Mouse (Mus musculus) CH12F3 (cell line): ENCODE results near the gene Ildr2.

Experiments used
- in situ Hi-C: fragments of 300-500 bp; cut with MboI; formaldehyde crosslinking; loops from 2 replicates; pipeline ENCODE4 v1.14.3; 2020; ENCODE audit warnings: low sequenced_read_pairs

The Ildr2 gene

GRCm38 (mm10) chr1:166283451-166283850 is 29.5 kb downstream of the Ildr2 start:
- in situ Hi-C loops = no loop called here

- in situ Hi-C loops = no loop called here
Observed at GRCm38 (mm10) chr1:166284390-166284789, 30.5 kb downstream of the Ildr2 start.

DNA sequence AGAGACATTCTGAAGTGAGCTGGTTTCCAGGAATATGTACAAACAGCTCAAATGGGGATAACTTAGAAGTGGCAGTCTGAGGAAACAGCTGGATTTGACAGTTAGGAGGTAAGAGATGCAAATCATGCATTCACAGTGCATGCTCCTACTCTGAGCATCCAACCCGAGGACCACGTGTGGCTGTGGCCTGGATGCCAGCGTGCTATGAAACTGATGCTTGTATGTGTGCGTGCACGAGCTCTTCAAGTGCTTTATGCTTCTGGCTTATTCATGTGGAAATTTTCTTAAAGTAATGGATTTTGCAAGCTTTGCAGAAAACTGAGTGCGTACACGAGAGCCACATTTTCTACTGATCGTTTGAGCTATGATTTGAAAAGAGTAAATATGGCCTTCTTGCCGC is 32.3 kb downstream of the Ildr2 start:
- in situ Hi-C loops = no loop called here

DNA sequence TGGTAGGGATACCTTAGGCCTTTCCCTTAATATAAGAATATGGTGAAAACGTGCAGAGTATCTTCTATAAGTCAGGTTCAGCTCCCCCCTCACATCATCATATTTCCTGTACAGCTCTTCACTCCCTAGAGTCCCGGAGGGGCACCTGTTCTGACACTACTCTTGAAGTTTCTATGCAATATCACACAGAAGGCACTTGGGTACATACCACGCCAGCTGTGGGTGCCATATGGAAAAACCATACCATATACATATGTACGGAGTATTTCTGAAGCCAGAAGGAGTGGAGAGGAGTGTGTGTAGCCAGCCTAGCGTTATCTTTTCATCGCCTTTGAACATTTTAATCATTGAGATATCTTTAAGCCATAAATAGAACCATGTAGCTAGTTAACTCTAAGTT is 36.6 kb downstream of the Ildr2 start:
- in situ Hi-C loops = no loop called here

GRCm38 (mm10) chr1:166293086-166293485 is 39.1 kb downstream of the Ildr2 start:
- in situ Hi-C loops = no loop called here

- in situ Hi-C loops = no loop called here
Observed at GRCm38 (mm10) chr1:166295548-166295947, 41.6 kb downstream of the Ildr2 start.

- in situ Hi-C loops = no loop called here
Observed at GRCm38 (mm10) chr1:166296371-166296770, 42.4 kb downstream of the Ildr2 start.

- in situ Hi-C loops = no loop called here
Observed at GRCm38 (mm10) chr1:166296971-166297370, 43.0 kb downstream of the Ildr2 start.

- in situ Hi-C loops = no loop called here
Observed at GRCm38 (mm10) chr1:166297499-166298111, 43.7 kb downstream of the Ildr2 start.

- in situ Hi-C loops = no loop called here
Observed at GRCm38 (mm10) chr1:166298884-166299283, 44.9 kb downstream of the Ildr2 start.

GRCm38 (mm10) chr1:166299821-166300220 is 45.9 kb downstream of the Ildr2 start:
- in situ Hi-C loops = no loop called here

GRCm38 (mm10) chr1:166300526-166300925 is 46.6 kb downstream of the Ildr2 start:
- in situ Hi-C loops = no loop called here

DNA sequence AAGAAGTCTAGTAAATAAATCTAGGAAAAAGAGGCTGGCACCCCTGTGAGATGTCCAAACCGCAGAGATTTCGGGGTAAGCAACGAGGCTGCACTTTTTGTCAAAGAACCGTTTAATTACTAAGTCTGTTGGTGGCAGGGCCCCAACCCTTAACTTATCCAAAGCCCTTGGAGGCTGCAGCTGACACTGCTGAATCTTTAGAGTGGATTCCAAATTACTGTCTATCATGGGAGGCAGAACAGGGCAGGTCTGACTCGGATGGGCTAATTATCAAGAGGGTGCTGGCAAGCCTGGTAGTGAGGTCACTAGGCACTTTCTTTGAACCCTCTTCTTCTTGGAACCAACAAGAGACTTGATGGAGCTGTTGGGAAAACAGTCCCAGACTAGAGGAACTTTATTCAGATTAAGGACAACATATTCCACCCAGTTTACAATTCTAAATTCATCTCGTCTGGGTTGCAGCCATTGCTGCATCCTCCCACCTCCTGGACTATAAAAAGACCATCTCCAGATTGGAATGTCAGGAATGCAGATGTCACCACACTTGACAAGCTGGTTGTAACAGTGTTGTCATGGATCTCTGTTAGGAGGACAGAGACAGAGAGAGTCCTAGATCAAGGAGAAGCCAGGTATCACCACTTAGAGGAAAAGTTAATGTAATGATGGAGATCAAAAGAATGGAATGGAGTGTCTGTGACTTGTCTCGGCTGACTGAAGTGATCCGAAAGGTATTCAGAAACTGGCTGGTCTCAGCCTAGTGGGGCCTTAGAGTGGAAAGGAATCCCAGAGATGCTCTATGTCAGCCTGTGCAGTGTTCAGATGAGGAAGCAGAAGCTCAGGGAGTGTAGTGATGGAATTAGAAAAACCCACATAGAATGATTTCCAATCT is 50.7 kb downstream of the Ildr2 start:
- in situ Hi-C loops = no loop called here

- in situ Hi-C loops = no loop called here
Observed at GRCm38 (mm10) chr1:166308471-166308850, 54.5 kb downstream of the Ildr2 start.

- in situ Hi-C loops = no loop called here
Observed at GRCm38 (mm10) chr1:166308851-166309715, 55.1 kb downstream of the Ildr2 start.

DNA sequence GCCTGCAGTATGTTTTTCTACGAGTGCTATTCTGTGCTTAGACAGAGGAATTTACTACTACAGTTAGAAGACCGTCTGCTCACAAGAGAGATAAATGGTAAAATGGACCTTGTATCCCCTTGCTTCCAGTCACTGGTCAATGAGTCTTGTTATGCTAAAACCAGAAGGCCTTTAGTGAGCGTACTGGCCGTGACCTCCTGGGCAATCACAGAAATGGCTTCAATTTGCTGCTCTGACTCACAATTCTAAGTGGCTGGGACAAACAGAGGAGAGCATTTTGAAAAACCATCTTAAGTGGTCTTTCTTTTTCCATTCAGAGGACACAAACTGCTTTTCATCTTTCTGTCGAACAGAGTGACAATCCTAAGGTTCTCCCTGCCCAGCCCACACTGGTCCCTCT is 57.2 kb downstream of the Ildr2 start:
- in situ Hi-C loops = no loop called here

DNA sequence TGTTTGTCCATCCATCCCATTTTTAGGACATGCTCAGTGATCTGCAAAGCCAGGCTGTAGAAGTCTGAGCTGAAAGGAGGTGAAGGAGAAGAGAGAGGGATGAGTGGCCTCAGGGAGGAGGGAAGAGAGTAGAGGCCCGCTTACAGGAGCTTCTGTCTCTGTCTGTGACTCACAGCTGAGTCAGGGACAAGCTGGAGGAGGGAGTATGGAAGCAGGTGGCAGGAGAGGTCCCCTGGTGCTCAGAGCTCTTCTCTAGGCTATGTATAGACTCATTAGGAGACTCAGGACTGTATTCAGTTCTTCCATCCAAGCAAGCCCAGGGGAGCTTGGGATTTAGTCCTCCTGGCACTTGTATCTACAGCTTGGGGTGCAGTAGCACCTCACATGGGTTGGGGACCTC is 59.7 kb downstream of the Ildr2 start:
- in situ Hi-C loops = no loop called here

GRCm38 (mm10) chr1:166315706-166316105 is 61.8 kb downstream of the Ildr2 start:
- in situ Hi-C loops = no loop called here

GRCm38 (mm10) chr1:166319132-166319698 is 65.3 kb downstream of the Ildr2 start:
- in situ Hi-C loops = no loop called here

DNA sequence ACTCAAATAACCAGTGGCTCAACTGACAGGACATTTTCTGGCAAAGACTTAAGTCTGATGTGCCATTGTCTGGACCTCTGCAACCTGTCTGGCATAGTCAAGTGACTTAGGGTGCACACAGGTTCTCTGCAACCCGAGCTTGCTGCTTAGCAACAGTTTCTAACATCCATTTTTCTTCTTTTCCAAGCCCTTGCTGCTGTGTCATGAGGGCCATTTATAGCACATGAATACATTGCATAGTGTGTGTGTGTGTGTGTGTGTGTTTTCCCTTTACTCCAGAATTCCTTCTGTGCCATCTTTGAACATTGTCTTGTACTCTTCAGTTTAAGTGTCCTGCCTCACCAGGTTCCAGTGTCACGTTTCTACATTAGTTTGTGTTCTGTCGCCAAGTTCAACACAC is 72.5 kb downstream of the Ildr2 start:
- in situ Hi-C loops = loop anchor here (25.0 kb wide), 1 partner anchor 539 kb away; the partner anchor contains the start of gene Cd247

DNA sequence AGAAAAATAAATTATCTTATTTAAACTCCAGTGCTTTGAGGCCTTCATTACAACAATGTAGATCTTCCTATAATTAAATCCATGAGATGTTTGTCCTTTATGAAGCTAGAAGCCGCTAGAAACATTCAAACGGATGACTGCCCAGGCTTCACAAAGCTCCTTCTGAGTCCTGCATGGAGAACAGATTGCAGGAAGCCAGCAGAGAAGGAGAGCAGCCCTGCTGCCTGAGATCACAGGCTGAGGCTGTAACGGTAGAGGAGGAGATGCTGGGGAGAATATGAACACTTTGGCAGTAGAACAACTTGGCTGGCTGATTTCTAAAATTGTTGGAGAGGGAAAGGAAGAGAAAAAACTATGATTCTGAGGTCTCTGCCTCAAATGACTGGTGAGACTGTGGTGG is 76.8 kb downstream of the Ildr2 start:
- in situ Hi-C loops = loop anchor here (25.0 kb wide), 1 partner anchor 543 kb away; the partner anchor contains the start of gene Cd247
